Mouse (Mus musculus) small intestine, adult 2 months (tissue): ENCODE results near the gene Lrr1.

Source experiments
- CTCF ChIP-seq: fragments of 200-500 bp; IDR thresholded peaks from 2 replicates; pipeline ENCODE4 v1.5.1; 2012; ENCODE audit warnings: low read depth, mild to moderate bottlenecking, control low read depth, inconsistent platforms, low read length, moderate library complexity, mixed read lengths; ENCODE audit not compliant: insufficient replicate concordance, insufficient read length; ENCODE audit errors: extremely low read depth
- POLR2A ChIP-seq: fragments of 200-500 bp; IDR thresholded peaks from 2 replicates; pipeline ENCODE4 v1.6.1; 2012; ENCODE audit warnings: low read depth, mild to moderate bottlenecking, control low read depth, inconsistent platforms, low read length, moderate library complexity

- TF ChIP-seq CTCF (no peak), POLR2A (no peak)
These were observed 43.5 kb upstream of the Lrr1 start for GRCm38 (mm10) chr12:69125066-69125465.
